Mouse (Mus musculus) left cerebral cortex, adult 2 months (tissue): ENCODE measurements around the gene Aph1c. TPM values are rescaled to one million over a fixed set of nuclear protein-coding genes. Genes with fewer than 3 reads are reported as not detected.
A peak's percentile ranks its signal among the peaks of the same experiment; 100 is the strongest.
"Not testable (repeated sequence)": the region's sequence is repeated elsewhere in the genome, so short reads cannot be mapped to it uniquely, and the experiment has no call there.

Experiments used
- DNase-seq, 2 experiments: peaks; one replicate each; pipeline ENCODE4 v3.0.0; 2021 to 2022; ENCODE audit warnings: low spot score in 2 of 2, mixed read lengths in 1 of 2; ENCODE audit errors: extremely low spot score in 1 of 2
- H3K27ac ChIP-seq: fragments of 200-600 bp; 2 replicates; pipeline ENCODE4 v1.8.1; 2022
- H3K4me3 ChIP-seq: fragments of 200-600 bp; 2 replicates; pipeline ENCODE4 v1.8.1; 2022
- CTCF ChIP-seq: fragments of 200-600 bp; IDR thresholded peaks from 2 replicates; pipeline ENCODE4 v1.8.1; 2022; ENCODE audit warnings: antibody characterized with exemption, mild to moderate bottlenecking, moderate library complexity
- intact Hi-C: fragments of 180-260 bp; cut with DNase I; formaldehyde crosslinking; loops from one replicate; pipeline ENCODE4 v1.15.1; 2025
- long read RNA-seq, 2 experiments: library from polyadenylated mRNA; stranded (forward); transcript quantifications; one replicate each; pipeline ENCODE4 v2.0.0; 2021; ENCODE audit warnings: borderline mapping rate in 2 of 2
- total RNA-seq, 2 experiments: library from RNA; stranded (reverse); gene quantifications; 2 replicates each; pipeline ENCODE4 v1.2.3; 2021

The Aph1c gene
- total RNA-seq: 1 to 10 TPM; 5.8 TPM
- long read RNA-seq, experiment 1, full-length matches to known transcripts: 1 of 2 reads
- long read RNA-seq, experiment 1, partial matches to known transcripts: 0 of 2 reads
- long read RNA-seq, experiment 1, other reads (novel, unspliced or antisense): 1 of 2 reads
- long read RNA-seq, experiment 2, full-length matches to known transcripts: 1 of 3 reads
- long read RNA-seq, experiment 2, partial matches to known transcripts: 0 of 3 reads
- long read RNA-seq, experiment 2, other reads (novel, unspliced or antisense): 2 of 3 reads

GRCm38 (mm10) chr9:66834318-66835096, at the start of gene Aph1c:
Gene Aph1c, minus strand, starts transcription at chr9:66834726.
- peak; percentile 97 to 98 for DNase-seq
- intact Hi-C loops: loop anchor here (5.0 kb wide), 4 partner anchors 83 to 322 kb away; partner anchors contain the start of genes Fbxl22 and Rab8b
- Histone ChIP-seq H3K27ac (peak within 1 kb of the TSS; percentile 30), H3K4me3 (peak within 1 kb of the TSS; percentile 64)
- no peak for TF ChIP-seq CTCF

- no peak for DNase-seq
- intact Hi-C loops: no loop called here
- no peak for TF ChIP-seq CTCF
- Histone ChIP-seq H3K27ac (no peak overlapping the region), H3K4me3 (no peak overlapping the region)
Observed at GRCm38 (mm10) chr9:66883500-66883899, 49.0 kb upstream of the Aph1c start.

GRCm38 (mm10) chr9:66882406-66882821, 47.9 kb upstream of the Aph1c start:
- H3K27ac ChIP-seq: no peak overlapping the region
- intact Hi-C loops: no loop called here
- no peak for TF ChIP-seq CTCF
- no peak for DNase-seq
- H3K4me3 ChIP-seq: no peak overlapping the region

DNA sequence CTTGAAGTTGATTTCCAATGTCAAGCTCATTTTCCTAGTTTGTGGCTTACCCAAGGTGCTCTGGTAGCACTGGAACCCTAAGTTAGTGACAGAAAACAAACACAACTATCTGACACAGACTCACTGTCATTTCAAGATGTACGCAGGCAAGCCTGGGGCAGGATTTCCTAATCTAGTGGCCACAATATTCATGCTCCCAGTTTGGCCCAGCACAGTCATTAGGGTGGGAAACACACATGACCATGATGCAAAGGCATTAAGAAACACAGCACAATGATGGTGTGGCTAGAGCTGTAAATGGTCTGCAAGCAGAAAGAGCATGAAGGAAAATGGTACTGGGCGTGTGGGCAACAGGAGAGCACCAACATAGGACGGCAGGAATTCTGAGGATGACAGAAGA, 47.3 kb upstream of the Aph1c start:
- intact Hi-C loops: loop anchor here (2.0 kb wide), 1 partner anchor 37 kb away; the partner anchor contains the start of gene Rab8b
- no peak overlapping the region; the same call in 1 of the 2 replicates for H3K27ac ChIP-seq
- DNase-seq: no peak
- TF ChIP-seq CTCF: no peak
- H3K4me3 ChIP-seq: no peak overlapping the region

DNA sequence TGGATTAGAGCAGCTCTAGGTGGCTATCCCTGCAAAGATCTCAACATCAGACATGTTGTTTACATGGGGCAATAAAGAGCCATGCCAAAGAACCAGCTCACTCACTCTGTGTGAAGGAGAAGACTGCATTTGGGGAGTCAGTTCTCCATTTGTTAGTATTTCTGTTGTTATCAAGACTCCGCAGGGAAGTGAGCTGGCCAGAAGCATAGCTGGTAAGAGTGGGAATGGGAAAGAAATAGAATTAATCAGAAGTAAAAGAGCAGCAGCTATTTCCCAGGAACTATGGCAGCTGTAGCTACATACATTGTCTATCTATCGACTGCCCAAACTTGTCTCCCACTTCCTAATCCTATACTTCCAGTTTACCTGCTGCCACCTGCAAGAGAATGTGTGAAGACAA, 46.2 kb upstream of the Aph1c start:
- DNase-seq: no peak
- no peak for TF ChIP-seq CTCF
- Histone ChIP-seq H3K4me3 (no peak overlapping the region), H3K27ac (no peak overlapping the region)
- intact Hi-C loops: loop anchor here (2.0 kb wide), 1 partner anchor 38 kb away; the partner anchor contains the start of gene Rab8b

DNA sequence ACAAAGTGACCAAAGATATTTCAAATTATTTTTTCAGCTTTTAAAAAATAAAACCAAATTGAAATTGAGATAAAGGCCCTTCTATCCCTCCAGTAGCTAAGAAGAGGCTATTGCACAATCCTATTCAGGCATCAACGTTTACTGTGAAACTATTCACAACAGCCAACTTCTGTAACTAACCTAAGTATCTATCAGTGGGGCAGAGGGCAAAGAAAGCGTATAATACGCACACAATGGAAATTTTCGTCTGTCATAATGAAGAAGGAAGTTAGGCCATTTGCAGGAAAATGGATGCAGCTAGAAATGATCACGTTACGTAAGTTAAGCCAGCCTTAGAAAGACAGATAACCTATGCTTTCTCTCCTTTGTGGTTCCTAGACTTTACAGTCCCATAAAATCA, 45.0 kb upstream of the Aph1c start:
- intact Hi-C loops: loop anchor here (5.0 kb wide), 1 partner anchor 98 kb away; the partner anchor contains the start of gene Lactb
- no peak for DNase-seq
- TF ChIP-seq CTCF: no peak
- Histone ChIP-seq H3K4me3 (no peak overlapping the region), H3K27ac (peak overlapping the region; percentile 1; the same call in 1 of the 2 replicates)

GRCm38 (mm10) chr9:66878899-66879298, 44.4 kb upstream of the Aph1c start:
- no peak overlapping the region for H3K4me3 ChIP-seq
- DNase-seq: no peak
- peak overlapping the region; percentile 60 for H3K27ac ChIP-seq
- no peak for TF ChIP-seq CTCF
- intact Hi-C loops: loop anchor here (5.0 kb wide), 1 partner anchor 98 kb away; the partner anchor contains the start of gene Lactb

- intact Hi-C loops: loop anchor here (5.0 kb wide), 1 partner anchor 101 kb away; the partner anchor contains the start of gene Lactb
- no peak for DNase-seq
- Histone ChIP-seq H3K4me3 (no peak overlapping the region), H3K27ac (no peak overlapping the region)
- TF ChIP-seq CTCF: no peak
Observed at GRCm38 (mm10) chr9:66876577-66876976, 42.1 kb upstream of the Aph1c start.

DNA sequence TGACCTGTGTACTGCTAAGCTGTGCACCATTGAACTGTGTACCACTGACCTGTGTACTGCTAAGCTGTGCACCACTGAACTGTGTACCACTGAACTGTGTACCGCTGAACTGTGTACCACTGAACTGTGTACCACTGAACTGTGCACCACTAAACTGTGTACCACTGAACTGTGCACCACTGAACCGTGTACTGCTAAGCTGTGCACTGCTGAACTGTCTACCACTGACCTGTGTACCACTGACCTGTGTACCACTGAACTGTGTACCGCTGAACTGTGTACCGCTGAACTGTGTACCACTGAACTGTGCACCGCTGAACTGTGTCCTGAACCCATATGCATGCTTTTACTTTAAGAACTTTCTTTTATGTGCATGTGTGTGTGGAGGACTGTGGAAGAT, 39.8 kb upstream of the Aph1c start:
- no peak for DNase-seq
- H3K4me3 ChIP-seq: no peak overlapping the region
- intact Hi-C loops: no loop called here
- H3K27ac ChIP-seq: no peak overlapping the region
- no peak for TF ChIP-seq CTCF

- H3K4me3 ChIP-seq: no peak overlapping the region
- TF ChIP-seq CTCF: no peak
- no peak for DNase-seq
- no peak overlapping the region for H3K27ac ChIP-seq
- intact Hi-C loops: no loop called here
Observed at GRCm38 (mm10) chr9:66873531-66873930, 39.0 kb upstream of the Aph1c start.

DNA sequence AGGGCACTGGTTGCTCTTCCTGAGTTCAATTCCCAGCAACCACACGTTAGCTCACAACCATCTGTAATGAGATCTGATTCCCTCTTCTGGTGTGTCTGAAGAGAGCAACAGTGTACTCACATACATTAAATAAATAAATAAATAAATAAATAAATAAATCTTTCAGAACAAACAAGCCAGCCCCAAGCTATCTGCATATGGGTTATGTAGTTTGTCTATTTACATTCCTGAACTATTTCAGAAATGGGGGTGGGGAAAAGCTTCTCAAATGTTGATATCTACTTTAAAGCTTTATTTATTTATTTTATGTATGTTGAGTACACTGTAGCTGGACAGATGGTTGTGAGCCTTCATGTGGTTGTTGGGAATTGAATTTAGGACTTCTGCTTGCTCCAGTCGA, 38.5 kb upstream of the Aph1c start:
- DNase-seq, intact Hi-C loops, H3K27ac ChIP-seq, H3K4me3 ChIP-seq: not testable (repeated sequence)
